Mouse (Mus musculus): Measurements from ENCODE around the gene Fzr1.
A peak's percentile ranks its signal among the peaks of the same experiment; 100 is the strongest.

Fzr1 gene

DNA sequence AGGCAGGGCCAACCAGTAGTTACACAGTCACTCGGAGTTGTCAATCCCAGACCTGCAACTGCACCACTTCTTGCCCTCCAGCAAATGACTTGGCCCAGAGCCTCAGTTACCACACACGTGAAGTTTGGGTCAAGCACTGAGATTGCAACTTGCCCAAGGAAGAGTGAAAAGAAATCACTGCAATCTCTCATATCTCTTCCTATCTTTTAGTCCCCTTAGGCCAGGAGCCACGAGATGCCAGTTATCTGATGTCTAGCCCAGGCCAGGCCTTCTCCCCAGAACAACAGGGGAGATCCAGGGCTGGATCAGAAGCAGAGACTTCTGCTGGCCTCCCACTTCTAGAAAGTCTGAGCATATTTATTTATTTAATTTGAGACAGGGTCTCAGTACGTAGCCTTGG lies 22.8 kb downstream of the Fzr1 start:
- no peak for DNase-seq (ENCODE audit: low spot score)

DNA sequence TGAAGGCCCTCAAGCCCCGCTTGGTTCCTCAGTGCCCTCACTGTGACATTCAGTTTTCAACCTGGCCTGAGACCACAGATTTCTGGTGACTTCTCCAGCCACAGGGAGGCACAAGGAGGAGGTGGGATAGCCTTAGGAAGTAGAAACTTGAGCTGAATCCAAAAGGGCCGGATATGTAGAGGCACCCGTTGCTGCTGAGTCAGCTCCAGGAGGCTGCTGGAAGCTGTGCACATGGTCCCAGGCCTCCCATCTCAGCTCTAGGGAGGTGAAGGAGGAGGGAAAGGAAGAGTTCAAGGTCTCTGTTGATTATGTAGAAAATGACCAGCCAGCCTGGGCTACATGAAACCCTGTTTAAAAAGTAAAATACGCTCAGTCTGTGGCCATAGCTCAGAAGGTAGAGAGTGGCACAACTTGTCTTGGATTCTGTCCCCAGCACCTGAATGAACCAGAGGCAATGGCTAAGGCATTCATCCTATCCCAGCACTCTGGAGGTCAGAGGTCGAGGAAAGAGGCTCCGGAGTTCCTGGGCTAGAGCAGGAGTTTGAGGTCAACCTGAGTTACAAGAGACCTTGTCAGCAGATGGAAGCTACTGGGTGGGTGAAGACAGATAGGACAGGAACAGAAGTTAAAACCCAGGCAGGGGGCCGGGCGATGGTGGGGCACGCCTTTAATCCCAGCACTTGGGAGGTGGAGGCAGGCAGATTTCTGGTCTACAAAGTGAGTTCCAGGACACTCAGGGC lies 23.4 kb downstream of the Fzr1 start:
- no peak for DNase-seq (ENCODE audit: low spot score)

DNA sequence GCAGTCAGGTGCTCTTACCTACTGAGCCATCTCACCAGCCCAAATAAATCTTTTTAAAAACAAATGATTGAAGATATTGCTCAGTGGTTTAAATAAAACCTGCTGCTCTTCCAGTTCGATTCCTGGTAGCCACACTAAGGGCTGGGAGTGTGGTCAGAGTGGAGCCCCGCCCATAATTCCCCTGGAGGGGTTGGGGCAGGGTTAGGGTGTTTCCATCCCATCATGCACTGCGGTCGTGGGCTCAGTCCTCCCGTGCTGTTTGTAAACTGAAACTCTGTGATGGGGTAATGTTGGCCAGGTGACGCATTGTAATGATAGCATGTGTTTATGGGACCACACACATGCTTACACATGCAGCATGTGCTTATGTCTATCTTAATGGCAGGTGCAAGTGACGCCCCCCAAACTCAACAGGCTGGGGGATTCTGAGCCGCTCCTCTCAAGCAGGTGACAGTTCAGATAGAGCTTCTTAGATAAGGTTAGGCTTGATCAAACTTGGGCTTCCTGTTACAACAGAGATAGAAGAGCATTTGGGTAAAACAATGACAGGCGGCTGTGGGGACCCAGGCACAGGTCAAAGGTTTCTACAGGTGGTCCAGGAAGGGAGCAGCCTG lies 26.5 kb downstream of the Fzr1 start:
- DNase-seq (ENCODE audit: low spot score), result no peak

DNA sequence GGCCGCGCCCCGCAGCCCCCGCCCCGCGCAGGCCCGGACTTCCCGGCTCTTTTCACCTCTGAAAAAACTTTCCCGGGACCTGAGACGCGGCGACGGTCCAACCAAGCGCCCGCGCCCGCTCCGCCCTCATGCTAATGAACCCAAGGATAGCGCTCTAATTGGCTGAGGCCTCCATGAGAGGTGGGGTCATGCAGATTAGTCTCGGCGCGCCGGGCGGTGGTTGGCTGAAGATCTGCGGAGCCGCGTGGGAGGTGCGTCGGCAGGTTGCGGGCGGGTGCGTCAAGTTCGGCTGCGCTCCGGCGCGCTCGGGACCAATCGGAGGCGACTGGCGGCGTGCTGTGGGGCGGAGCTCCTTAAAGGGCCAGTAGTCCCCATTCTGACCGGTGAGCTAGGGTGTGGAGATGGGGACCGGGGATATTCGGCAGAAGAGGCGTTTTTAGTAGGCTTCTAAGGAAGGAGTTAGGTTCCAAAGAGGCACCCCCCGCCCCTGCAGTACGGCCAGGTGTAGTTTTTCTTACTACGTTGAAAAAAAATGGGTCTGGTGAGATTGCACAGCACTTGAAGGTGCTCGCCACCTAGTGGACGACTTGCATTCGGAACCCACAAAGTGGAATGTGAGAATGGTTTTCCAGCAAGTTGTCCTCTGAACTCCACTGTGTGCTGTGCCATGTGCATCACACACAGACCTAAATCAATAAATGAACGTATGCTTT lies 27.8 kb downstream of the Fzr1 start, which contains the start of gene Hmg20b:
Hmg20b (minus strand) TSS at position 130 of the 713 bp plus-strand sequence.
- peak; percentile 99 for DNase-seq (ENCODE audit: low spot score)

DNA sequence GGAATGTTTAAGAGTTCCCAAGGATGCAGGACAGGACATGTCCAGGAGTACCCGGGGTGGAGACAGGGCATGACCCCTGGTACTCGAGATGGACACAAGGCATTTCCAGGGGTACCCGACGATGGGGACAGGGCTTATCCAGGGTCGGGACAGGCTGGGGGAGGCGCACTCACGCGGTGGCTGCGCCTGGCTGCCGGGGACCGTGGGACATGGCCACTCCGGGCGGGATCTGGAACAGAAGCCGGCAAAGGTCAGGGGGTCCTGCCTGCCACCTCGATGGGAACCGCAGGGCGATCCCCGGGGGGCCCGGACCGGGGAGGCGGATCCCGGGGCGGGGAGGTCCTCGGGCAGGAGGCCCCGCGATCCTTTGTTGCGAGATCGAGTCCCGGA lies 28.4 kb downstream of the Fzr1 start:
- no peak for DNase-seq (ENCODE audit: low spot score)

DNA sequence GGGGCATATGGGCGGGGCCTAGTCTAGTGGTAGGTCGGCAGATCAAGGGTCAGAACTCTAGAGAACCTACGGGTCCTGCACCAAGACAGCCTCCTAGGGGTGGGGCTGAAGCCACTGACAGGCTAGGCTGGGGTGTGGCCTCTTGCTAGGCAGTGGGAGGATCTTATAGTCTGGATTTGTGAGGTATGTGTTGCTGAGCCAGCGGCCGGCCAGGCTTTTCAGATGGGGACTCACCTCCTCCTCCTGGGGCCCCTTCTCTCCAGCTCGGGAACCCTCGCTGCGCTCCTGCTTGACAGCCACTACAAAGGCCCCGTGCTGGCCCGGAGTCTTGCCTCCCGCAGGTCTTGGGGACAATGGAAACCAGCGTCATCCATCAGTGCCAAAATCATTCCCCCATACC lies 29.2 kb downstream of the Fzr1 start:
- peak; percentile 66 for DNase-seq (ENCODE audit: low spot score)

DNA sequence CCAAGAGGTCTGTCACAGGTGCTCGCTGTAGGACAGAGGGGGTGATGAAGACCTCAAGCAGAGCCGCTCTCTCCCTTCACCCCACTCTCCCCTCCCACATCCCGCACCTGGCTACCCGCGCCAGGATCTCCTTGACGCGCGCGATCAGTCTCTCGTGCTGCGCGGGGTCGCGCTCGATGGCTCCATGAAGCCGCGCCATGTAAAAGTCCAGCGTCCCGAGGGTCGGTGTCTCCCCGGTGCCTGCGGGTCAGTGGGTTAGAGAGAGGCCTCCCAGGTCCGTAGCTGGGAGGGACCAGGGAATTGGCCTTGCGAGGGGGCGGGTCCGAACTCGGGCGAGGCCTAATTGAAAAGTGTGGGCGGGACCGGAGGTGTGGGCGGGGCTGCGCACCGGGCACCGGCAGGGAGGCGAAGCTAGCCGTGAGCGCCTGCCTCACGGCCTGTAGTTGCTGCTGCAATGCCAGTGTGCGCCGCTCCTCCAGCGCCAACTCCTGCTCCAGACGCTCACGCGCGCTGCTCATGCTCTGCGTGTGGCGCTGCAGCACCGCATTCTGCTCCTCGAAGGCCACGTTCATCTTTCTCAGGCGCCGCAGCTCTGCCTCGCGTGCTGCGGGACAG lies 31.8 kb downstream of the Fzr1 start:
- DNase-seq (ENCODE audit: low spot score), result peak; percentile 79

DNA sequence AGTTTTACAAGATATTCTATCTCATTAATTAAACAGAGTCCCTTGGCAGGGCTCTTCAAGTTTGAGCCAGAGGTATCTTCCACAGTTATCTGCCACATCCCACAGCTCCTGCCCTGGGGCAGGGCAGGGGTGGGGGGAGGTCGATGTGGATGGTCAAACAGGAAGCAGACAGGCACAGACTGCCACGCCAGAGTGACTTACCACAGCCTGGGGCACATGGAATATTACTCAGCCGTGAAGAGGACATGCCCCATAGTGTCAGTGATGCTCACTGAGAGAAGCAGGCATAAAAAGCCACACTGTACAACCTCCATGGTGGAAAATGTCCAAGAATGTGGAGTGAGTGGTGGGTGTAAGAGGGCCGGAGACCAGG lies 33.2 kb downstream of the Fzr1 start:
- no peak for DNase-seq (ENCODE audit: low spot score)

DNA sequence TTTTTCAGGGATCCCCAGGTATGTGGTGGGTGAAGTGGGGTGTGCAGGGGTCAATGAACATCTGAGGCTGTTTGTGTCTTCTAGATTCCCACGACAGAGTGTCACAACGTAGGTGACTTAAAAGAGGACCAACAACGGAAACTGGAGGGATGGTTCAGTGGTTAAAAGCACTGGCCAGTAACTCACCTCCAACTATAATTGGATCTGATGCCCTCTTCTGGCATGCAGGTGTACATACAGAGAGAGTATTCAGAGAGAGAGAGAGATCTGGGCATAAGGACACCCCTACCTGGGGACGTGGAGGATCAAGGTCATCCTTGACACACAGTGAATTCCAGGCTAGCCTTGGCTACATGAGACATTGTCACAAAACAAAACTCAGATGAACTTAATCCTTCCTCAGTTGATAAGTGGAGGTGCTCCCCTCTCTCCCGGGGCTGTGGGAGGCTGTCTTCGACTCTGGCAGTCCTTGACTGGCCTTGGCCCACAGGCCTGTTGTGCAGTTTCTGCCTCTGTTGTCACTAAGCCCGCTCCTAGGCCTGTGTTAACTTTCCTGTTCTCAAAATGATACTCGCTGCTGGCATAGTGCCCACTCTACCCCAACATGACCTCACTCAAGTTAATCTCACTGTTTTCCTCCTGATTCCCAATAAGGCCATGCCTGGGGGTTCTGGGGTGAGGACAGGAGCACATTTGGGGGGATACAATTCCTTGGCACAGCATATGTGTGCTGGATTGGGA lies 33.7 kb downstream of the Fzr1 start:
- no peak for DNase-seq (ENCODE audit: low spot score)

DNA sequence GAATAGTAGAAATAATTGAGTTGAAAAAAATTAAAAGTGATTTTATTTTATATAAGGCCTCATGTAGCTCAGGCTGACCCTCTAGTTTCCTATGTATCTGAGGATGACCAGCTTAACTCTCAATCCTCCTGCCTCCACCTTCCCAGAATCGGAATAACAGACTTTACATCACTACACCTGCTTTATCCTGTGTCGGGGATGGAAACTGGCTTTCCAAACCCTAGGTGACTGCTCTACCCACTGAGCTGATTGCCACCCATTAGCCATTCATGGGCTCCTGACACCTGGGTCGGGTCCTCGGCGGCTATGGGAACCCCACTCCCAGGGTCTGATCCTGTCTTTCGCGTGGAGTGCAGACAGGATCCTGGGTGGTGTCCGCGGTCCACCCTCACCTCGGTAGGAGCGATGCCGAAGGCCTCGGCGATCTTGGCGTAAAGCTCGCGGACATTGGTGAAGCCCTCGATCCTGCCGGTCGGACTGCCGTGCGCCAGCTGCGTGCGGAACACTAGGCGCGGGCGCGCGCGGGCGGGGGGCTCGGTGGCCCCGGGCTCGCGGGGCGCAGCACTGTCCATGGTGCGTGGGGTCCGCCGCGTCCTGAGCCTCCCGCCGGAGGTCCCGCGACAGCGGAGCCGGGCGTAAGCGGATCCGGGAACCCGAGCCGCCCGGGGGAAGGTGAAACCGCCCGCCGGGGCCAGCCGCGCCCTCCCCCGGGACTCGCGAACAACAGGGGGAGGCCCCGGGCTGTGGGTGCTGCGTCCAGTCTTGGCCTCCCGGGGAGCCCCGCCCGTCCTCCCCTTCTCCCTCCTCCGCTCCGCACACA lies 35.4 kb downstream of the Fzr1 start, which contains the start of gene Gipc3:
Gipc3 (minus strand) TSS at position 581 of the 820 bp plus-strand sequence.
- DNase-seq (ENCODE audit: low spot score), result no peak

DNA sequence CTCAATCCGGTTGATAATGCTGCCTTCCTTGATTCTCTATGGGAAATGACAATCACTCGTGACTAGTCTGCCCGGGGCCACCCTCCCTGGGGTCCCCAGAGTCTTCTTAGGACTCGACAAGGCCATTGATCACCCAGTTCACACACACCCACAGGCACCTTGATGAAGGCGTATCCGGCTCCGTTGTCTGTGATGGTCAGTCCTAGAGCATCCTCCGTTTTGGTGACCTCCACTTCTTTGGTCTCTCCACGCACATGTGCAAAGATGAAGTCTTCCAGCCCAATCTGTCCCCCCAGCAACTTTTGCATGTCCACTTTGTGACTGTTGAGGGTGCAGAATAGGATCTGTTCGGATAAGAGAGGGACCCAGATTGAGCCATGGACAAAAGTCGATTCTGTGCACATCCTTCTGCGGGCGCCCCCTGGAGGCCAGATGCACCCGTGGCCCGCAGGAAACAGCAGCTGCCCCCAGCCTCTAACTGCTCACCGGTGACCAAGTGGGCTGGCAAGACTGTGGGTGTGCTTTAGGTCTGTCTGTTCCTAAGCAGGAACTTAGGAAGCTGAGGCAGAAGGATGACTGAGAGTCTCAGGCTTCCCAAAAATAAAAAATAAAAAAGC lies 36.9 kb downstream of the Fzr1 start:
- peak; percentile 82 for DNase-seq (ENCODE audit: low spot score)

DNA sequence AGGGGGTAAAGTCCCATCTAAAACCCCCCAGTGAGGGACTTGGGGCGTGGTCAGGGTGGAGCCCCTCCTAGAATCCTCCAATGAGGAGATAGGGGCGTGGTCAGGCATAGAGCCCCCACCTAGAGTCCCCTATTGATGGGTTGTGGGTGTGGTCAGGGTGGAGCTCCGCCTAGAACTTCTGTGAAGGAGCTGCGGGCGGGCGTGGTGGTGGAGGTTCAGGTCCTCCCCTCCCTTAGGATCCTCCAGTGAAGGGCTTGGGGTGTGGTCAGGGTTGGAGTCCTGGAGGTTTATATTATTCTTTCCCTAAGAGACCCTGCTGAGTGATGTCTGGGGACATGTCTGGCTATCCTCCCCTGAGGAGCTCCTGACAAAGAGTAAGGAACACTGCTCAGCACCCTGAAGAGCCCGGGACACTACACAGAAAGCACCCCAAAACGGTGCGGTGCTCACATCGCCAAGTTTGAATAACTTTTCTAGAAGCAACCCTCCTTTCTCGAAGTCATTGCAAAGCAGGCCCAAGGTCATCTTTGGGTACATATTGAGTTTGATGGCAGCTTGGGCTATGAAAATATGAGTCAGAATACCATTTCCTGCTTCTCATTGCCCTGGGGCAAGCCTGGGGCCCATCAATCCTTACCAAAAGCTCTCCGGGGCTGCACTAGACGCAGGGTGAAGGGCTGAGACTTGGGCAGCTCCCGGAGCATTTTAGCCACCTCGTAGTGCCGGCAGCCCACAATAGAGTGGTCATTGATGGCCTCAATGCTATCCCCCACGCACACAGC lies 37.6 kb downstream of the Fzr1 start:
- DNase-seq (ENCODE audit: low spot score), result no peak

DNA sequence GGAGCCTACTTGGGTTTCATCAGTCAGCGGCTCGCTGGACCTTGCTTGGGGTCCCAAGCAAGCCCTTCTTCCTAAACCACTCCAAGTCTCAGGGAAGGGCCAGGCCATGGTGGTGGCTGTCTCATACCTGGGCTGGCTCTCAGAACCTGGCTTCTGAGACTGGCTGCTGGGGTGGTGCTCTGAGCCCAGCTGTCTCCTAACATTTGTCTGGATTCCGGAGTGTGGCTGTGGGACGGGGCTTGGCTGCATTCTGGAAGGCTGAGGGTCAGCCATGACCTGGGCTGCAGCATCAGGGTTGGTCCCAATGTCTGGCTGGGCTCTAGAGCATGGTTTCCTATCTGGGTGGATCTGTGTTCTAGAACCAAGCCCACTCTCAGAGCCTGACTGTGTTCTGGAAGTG lies 41.8 kb downstream of the Fzr1 start:
- DNase-seq (ENCODE audit: low spot score), result no peak

DNA sequence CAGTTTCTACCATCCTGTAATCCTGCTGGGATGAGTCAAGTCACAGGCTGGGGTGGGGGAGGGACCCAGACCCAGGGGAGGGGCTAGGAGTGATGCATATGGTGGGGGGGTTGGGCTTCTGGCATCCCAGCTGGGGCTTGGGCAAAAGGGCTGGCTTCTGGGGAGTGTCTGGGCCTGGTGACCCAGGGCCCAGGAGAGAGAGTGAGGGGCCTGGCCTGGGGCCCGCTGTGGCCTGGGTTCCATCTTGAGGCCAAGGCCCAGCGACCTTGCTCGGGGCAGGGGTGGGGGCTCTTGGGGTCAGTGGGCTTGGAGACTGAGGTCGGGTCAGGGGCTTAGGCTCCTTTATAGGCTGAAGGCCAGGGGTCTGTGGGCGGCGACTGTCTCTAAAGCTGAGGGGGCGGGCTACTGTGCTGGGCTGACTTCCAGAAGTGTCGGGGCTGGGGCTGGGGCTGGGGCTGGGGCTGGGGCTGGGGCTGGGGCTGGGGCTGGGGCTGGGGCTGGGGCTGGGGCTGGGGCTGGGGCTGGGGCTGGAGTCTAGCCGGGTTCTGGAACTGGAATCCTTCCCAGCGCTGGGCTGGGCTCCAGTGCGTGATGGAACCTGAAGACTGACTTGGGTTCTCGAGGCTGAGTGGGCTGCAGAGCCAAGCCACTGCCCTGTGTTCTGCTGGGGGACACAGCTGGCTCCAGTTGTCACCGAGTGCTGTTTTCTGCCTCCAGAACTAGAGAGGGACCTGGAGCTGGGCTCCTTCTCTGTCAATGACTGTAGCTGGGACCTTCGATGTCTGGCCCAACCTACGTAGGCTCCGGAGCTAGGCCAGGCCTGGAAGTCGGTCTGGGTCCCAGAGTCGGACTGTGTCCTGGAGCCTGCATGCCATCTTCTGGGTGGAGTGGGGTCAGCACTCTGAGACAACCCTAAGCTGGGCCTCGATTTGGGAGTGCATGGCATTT lies 42.6 kb downstream of the Fzr1 start:
- DNase-seq (ENCODE audit: low spot score), result peak; percentile 71

DNA sequence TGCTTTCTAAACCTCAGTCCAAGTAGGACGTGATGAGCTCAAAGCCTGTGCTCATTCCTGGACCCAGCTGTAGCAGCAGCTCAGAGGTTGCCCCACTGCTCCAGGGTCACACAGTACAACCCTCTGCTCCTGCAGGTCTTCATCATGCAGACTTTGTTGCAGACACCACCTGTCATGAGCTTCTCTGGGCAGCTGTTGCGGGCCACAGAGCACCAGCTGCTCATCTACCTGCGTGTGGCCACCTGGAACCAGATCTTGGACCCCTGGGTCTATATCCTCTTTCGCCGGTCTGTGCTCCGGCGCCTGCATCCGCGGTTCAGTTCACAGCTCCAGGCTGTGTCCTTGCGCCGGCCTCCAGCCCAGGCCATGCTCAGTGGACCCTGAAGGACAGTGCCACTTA lies 44.0 kb downstream of the Fzr1 start:
- no peak for DNase-seq (ENCODE audit: low spot score)

DNA sequence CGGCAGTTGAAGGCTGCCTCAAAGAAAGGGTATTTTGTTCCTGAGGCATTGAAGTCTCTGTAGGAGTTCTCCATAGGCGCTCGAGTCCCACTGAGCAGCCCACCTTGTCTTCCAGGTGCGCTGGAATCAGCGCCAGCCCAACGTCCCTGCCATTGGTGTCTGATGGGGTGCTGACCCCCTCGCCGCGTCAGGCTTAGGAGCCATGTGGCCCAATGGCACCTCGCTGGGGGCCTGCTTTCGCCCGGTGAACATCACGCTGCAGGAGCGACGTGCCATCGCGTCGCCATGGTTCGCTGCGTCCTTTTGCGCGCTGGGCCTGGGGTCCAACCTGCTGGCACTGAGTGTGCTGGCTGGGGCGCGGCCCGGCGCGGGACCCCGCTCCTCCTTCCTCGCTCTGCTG lies 46.0 kb downstream of the Fzr1 start:
- DNase-seq (ENCODE audit: low spot score), result no peak

DNA sequence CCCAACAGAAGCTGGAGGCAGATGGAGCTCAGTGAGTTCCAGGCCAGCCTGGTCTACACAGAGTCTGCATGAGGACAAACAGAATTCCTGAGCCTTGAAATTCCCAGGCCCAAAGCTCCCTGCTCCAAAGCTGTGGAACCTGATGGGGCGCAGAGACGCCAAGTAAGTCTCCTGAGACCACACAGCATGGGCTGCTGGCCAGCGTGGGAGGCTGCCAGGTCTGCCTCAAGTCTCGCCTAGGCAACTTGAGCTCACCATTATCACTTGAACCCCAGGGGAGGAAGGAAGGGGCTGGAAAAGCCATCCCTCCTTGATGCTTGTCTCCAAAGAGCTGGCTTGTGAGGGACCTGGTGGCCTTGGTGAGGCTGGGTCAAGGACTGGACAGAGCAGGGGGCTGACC lies 48.3 kb downstream of the Fzr1 start:
- no peak for DNase-seq (ENCODE audit: low spot score)

DNA sequence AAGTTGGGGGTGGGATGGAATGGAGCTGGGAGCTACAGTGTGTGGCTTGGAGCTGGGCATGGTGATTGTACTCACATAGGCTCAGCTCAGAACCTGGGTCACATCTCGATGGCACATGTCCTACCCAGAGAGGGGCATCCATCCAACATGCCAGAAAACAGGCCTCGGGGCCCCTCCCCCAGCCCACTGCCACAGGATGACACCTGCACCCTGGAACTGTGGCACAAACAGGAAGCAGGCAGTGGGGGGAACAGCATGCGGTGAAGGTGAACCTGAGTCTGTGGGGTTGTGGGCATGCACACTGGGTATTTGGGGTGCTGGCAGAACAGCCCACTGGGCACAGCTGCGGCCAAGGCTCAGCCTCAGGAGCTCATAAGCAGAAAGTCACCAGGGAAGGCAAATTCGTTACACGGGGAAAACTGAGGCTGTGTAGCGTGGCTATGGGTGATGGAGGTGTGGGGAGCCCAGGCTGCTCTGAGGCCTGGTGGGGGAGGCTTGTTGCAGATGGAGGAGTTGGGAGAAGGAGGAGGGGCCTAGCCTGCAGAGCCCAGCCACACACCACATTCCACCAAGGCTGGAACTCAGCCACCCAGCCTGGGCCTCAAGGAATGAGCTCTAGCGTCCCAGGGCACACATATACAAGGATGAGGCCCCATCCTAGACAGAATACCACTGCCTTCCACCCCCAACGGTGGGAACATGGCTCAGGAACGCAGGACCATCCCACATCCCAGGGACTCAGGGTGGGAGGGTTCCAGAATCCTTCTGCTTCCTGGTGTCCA lies 48.9 kb downstream of the Fzr1 start:
- no peak for DNase-seq (ENCODE audit: low spot score)

All from embryo, embryonic 10.5 days (tissue).